Mouse (Mus musculus) stomach, postnatal 0 days (tissue): ENCODE results near the gene Tmem201. TPM values are rescaled to one million over a fixed set of nuclear protein-coding genes. Genes with fewer than 3 reads are reported as not detected.

ENCODE experiments used
- ATAC-seq: fragments of 200-750 bp; cut with Nextera tagmentation; 2 replicates; pipeline ENCODE4 v1.8.0; 2017; ENCODE audit not compliant: low FRiP score, low TSS enrichment
- DNase-seq: peaks from one replicate; pipeline ENCODE4 v3.0.0-alpha.2; 2016; ENCODE audit warnings: low spot score
- H3K27ac ChIP-seq: fragments of 300-500 bp; sonication (generic); replicated peaks from 2 replicates; pipeline ENCODE4 v1.5.1; 2014; ENCODE audit warnings: mild to moderate bottlenecking, control low read depth
- H3K27me3 ChIP-seq: fragments of 300-500 bp; sonication (generic); 2 replicates; pipeline ENCODE4 v1.6.1; 2014; ENCODE audit warnings: low read length; ENCODE audit not compliant: control insufficient read depth, insufficient read depth
- H3K36me3 ChIP-seq: fragments of 300-500 bp; sonication (generic); 2 replicates; pipeline ENCODE4 v1.6.1; 2014; ENCODE audit warnings: low read length, mixed read lengths; ENCODE audit not compliant: control insufficient read depth, insufficient read depth
- H3K4me1 ChIP-seq: fragments of 300-500 bp; sonication (generic); replicated peaks from 2 replicates; pipeline ENCODE4 v1.6.1; 2014; ENCODE audit warnings: antibody characterized with exemption; ENCODE audit not compliant: control insufficient read depth, insufficient read depth
- H3K4me2 ChIP-seq: fragments of 300-500 bp; sonication (generic); replicated peaks from 2 replicates; pipeline ENCODE4 v1.6.1; 2014; ENCODE audit warnings: low read depth, mild to moderate bottlenecking, control low read depth, moderate library complexity
- H3K4me3 ChIP-seq: fragments of 300-500 bp; sonication (generic); 2 replicates; pipeline ENCODE4 v1.5.1; 2014; ENCODE audit warnings: low read depth, low read length, control low read depth
- H3K9ac ChIP-seq: fragments of 300-500 bp; sonication (generic); 2 replicates; pipeline ENCODE4 v1.6.1; 2014; ENCODE audit warnings: mild to moderate bottlenecking, low read length, control low read depth, mixed read lengths
- H3K9me3 ChIP-seq: fragments of 300-500 bp; sonication (generic); 2 replicates; pipeline ENCODE4 v1.6.1; 2016; ENCODE audit warnings: low read length; ENCODE audit not compliant: control insufficient read depth
- CTCF ChIP-seq: IDR thresholded peaks from 2 replicates; pipeline ENCODE4 v1.5.1; 2016; ENCODE audit warnings: antibody characterized with exemption, low read depth, mild to moderate bottlenecking, moderate library complexity
- EP300 ChIP-seq: optimal IDR thresholded peaks from 2 replicates; pipeline ENCODE3; 2016; ENCODE audit warnings: antibody characterized with exemption
- WGBS: fragments of 180-500 bp; shearing (Covaris S2); extraction: QIAGEN DNeasy Blood & Tissue Kit; methylation state at CpG from one replicate; pipeline ENCODE4 v1.1.7; 2014; 5-methylcytosine and 5-hydroxymethylcytosine counted together
- polyA plus RNA-seq: library from polyadenylated mRNA; unstranded; fragments of >200 nt; fragmentation: Nextera tagmentation; extraction: Ambion mirVana; gene quantifications from 2 replicates; pipeline ENCODE4 v1.2.1, GENCODE M21; 2015

The Tmem201 gene
- polyA plus RNA-seq, 1 experiment from 2014 or later: 7.5 TPM

- no peak overlapping the region for H3K4me3 ChIP-seq
- no peaks in the 10 kb centered on the region; the same call in 1 of the 2 replicates for H3K27me3 ChIP-seq
- H3K9ac ChIP-seq: no peak overlapping the region
- no peaks in the 10 kb centered on the region for H3K36me3 ChIP-seq
- H3K27ac ChIP-seq: no peak overlapping the region
- no peaks in the 10 kb centered on the region for H3K4me1 ChIP-seq
- WGBS: 63% methylated on average over 1 of the region's 1 CpGs
- TF ChIP-seq EP300: no peak
- H3K4me2 ChIP-seq: no peak overlapping the region
- ATAC-seq (no peak), DNase-seq (no peak)
- H3K9me3 ChIP-seq: no peaks in the 10 kb centered on the region
These were observed 59.8 kb downstream of the Tmem201 start for GRCm38 (mm10) chr4:149678006-149678405.

GRCm38 (mm10) chr4:149675378-149676261 is 62.2 kb downstream of the Tmem201 start:
- Histone ChIP-seq H3K4me1 (no peaks in the 10 kb centered on the region), H3K36me3 (no peaks in the 10 kb centered on the region), H3K9me3 (no peaks in the 10 kb centered on the region), H3K4me2 (peak overlapping the region; percentile 86), H3K4me3 (peak overlapping the region; percentile 52), H3K27ac (no peak overlapping the region), H3K27me3 (no peaks in the 10 kb centered on the region; the same call in 1 of the 2 replicates), H3K9ac (peak overlapping the region; percentile 61)
- DNase-seq (peak; percentile 89), ATAC-seq (peak; percentile 90)
- 3% methylated on average over 58 of the region's 60 CpGs for WGBS
- TF ChIP-seq CTCF (no peak), EP300 (no peak)

- 16% methylated on average over 8 of the region's 8 CpGs for WGBS
- DNase-seq (no peak), ATAC-seq (no peak)
- Histone ChIP-seq H3K9ac (no peak overlapping the region), H3K27ac (no peak overlapping the region), H3K9me3 (no peaks in the 10 kb centered on the region), H3K27me3 (no peaks in the 10 kb centered on the region; the same call in 1 of the 2 replicates), H3K4me1 (no peaks in the 10 kb centered on the region), H3K36me3 (no peaks in the 10 kb centered on the region), H3K4me3 (peak overlapping the region; percentile 52), H3K4me2 (peak overlapping the region; percentile 86)
- TF ChIP-seq CTCF: no peak
- TF ChIP-seq EP300: no peak
These were observed 62.9 kb downstream of the Tmem201 start for GRCm38 (mm10) chr4:149674814-149675377.

- no peak overlapping the region for H3K27ac ChIP-seq
- TF ChIP-seq EP300 (no peak), CTCF (no peak)
- no peak for DNase-seq
- H3K36me3 ChIP-seq: no peaks in the 10 kb centered on the region
- H3K4me3 ChIP-seq: no peak overlapping the region
- ATAC-seq: no peak
- no peaks in the 10 kb centered on the region for H3K4me1 ChIP-seq
- H3K9me3 ChIP-seq: no peaks in the 10 kb centered on the region
- H3K4me2 ChIP-seq: no peak overlapping the region
- WGBS: 93% methylated on average over 5 of the region's 5 CpGs
- H3K9ac ChIP-seq: no peak overlapping the region
- no peaks in the 10 kb centered on the region; the same call in 1 of the 2 replicates for H3K27me3 ChIP-seq
These were observed 65.1 kb downstream of the Tmem201 start for GRCm38 (mm10) chr4:149672747-149673146.

DNA sequence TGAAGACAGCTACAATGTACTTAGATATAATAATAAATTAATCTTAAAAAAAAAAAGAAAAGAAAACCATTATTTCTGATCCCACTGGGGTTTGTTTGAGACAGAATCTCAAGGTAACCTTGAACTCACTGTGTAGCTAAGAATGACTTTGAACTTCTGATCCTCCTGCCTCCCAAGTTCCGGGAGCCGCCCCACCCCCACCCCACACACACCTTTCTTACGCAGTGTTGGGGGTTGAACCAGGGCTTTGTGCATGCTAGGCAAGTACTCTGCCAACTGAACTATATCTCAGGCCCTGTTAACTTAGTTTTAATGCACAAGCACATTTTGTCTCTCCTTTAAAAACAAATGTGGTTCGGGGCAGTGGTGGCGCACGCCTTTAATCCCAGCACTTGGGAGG is 66.7 kb downstream of the Tmem201 start:
- no peak for ATAC-seq
- H3K4me3 ChIP-seq: no peak overlapping the region
- DNase-seq: no peak
- H3K36me3 ChIP-seq: no peaks in the 10 kb centered on the region
- H3K9ac ChIP-seq: no peak overlapping the region
- 99% methylated on average over 6 of the region's 6 CpGs for WGBS
- no peak for TF ChIP-seq CTCF
- TF ChIP-seq EP300: no peak
- no peak overlapping the region for H3K27ac ChIP-seq
- no peaks in the 10 kb centered on the region; the same call in 1 of the 2 replicates for H3K27me3 ChIP-seq
- H3K9me3 ChIP-seq: no peaks in the 10 kb centered on the region
- no peaks in the 10 kb centered on the region for H3K4me1 ChIP-seq
- H3K4me2 ChIP-seq: no peak overlapping the region

DNA sequence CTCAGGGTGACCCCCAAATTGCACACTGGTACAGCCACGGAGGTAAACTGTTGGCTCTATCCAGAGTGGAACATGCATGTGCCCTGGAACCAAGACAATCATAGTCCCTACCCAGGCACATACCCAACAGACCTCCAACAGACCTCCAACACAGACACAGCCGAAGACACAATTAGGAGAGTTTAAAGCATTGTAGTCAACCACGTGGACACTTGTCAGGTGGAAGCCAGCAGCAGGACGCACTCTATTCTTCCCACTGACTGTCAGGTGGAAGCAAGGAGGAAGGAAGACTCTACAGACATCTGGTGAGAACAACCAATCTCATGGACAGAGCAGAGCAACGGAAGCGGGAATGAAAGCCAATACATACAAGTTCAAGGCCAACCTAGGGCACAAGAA is 72.2 kb downstream of the Tmem201 start:
- TF ChIP-seq CTCF (no peak), EP300 (no peak)
- Histone ChIP-seq H3K9me3 (no peaks in the 10 kb centered on the region), H3K36me3 (no peaks in the 10 kb centered on the region), H3K4me2 (no peak overlapping the region), H3K27me3 (no peaks in the 10 kb centered on the region), H3K27ac (no peak overlapping the region), H3K4me1 (no peaks in the 10 kb centered on the region), H3K4me3 (no peak overlapping the region), H3K9ac (no peak overlapping the region)
- no peak for DNase-seq
- WGBS: 85% methylated on average over 6 of the region's 6 CpGs
- no peak for ATAC-seq

Other genes starting within 250 kb of the Tmem201 start
- gene Ctnnbip1, start 219.8 kb downstream of the Tmem201 start, polyA plus RNA-seq: 60.1 and 69.5 TPM in 2 replicates
- gene Clstn1, start 151.6 kb downstream of the Tmem201 start, polyA plus RNA-seq: 28.6 and 30.5 TPM in 2 replicates
- 1.9 and 2.0 TPM in 2 replicates for gene Pik3cd, start 35.5 kb downstream of the Tmem201 start, polyA plus RNA-seq
- 21.7 and 22.4 TPM in 2 replicates for gene Slc25a33, start 36.2 kb upstream of the Tmem201 start, polyA plus RNA-seq
- 10.0 and 13.1 TPM in 2 replicates for gene Spsb1, start 217.0 kb upstream of the Tmem201 start, polyA plus RNA-seq